Mouse (Mus musculus) brain, embryonic 14.5 days (tissue): ENCODE results near the gene Bcl2.

Experiments used
- CTCF ChIP-seq: fragments of 200-500 bp; IDR thresholded peaks from 2 replicates; pipeline ENCODE4 v1.5.1; 2012; ENCODE audit warnings: inconsistent platforms, mild to moderate bottlenecking, moderate library complexity, borderline replicate concordance; ENCODE audit not compliant: insufficient read depth, insufficient read length; ENCODE audit errors: extremely low read depth
- POLR2A ChIP-seq: fragments of 200-500 bp; IDR thresholded peaks from 2 replicates; pipeline ENCODE4 v1.6.1; 2012; ENCODE audit warnings: mild to moderate bottlenecking, inconsistent platforms, borderline replicate concordance; ENCODE audit not compliant: poor library complexity, insufficient read depth, insufficient read length, severe bottlenecking; ENCODE audit errors: extremely low read depth

GRCm38 (mm10) chr1:106517591-106518177, 196.4 kb downstream of the Bcl2 start:
- no peak for TF ChIP-seq CTCF
- TF ChIP-seq POLR2A, result no peak
